Mouse (Mus musculus) neural tube, postnatal 0 days (tissue): Measurements from ENCODE around the gene Ccdc32. TPM values are rescaled to one million over a fixed set of nuclear protein-coding genes. Genes with fewer than 3 reads are reported as not detected.

Source experiments
- polyA plus RNA-seq: library from polyadenylated mRNA; unstranded; fragments of >200 nt; fragmentation: Nextera tagmentation; extraction: Ambion mirVana; gene quantifications from 2 replicates; pipeline ENCODE4 v1.2.1, GENCODE M21; 2015

Gene Ccdc32
- 46.5 and 49.0 TPM in 2 replicates for polyA plus RNA-seq

DNA sequence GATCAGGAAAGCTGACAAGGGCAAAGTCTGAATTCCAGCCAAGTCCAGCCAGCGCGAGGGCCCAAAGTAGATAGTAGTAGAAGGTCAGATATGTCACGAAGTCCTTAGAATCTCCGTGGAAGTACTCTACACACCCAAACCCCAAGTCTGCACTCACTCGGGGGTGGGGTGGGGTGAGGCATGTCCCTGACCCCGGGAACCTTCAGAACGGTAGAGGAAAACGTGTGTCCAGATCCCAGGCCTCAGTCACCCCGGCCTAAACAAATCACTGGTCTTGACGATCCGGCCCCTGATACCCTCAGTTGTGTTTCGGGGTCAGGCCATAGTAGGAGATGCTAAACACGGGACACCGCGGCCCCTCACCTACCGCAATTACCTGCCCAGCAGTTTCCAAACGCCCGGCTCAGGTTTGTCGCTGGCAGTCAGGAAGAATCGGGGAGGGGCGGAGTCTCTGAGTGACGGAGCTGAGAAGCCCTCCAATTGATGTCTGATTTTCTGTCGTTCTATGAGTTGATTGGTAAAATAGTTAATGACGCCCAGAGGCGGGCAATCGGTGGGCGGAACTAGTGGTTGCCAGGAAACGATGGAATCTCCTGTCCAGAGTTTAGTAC lies at the start of gene Ccdc32:
TSS of gene Ccdc32 (minus strand) at position 453 of the 611 bp plus-strand sequence.

GRCm38 (mm10) chr2:119046649-119047611 lies 17.7 kb upstream of the Ccdc32 start, which contains the start of gene Knl1:
Knl1 (plus strand) TSS chr2:119047119.

DNA sequence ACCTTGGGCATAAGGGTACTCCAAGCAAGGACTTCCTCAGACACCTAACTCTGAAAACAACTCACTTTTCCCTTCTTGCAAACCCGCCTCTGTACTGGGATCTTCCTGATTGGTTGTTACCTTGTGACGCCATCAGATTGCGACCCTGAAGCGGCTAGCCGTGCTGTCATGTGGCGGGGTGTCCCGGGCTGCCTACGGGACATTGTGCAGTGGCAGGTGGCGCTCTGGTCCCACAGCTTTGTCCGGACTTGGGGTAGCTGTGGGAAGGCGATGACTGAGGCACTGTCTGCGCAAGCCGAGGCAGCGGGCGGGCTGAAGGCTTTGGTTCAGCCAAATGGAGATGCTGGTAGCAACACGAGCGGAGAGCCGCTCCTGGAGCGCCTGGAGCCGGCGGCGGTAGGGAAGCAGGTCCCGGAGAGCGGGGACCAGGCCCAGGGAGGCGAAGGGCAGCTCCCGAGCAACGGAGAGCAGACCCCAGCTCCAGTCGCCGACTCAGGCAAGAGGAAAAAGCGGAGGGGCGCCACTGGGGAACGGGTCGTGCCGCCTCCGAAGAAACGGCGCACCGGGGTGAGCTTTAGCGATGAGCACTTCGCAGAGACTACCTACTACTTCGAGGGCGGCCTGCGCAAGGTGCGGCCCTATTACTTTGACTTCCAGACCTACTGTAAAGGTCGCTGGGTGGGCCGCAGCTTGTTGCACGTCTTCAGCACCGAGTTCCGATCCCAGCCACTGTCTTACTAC lies 5.6 kb upstream of the Ccdc32 start, which contains the start of gene Rpusd2:
TSS of gene Rpusd2 (plus strand) at position 135 of the 741 bp plus-strand sequence.

Other genes with a start within 250 kb of the Ccdc32 start
- 83.1 and 84.1 TPM in 2 replicates for gene Disp2, start 249.7 kb downstream of the Ccdc32 start, polyA plus RNA-seq
- gene Knstrn, start 215.4 kb downstream of the Ccdc32 start, polyA plus RNA-seq: 7.9 and 9.6 TPM in 2 replicates
- gene Ivd, start 167.4 kb downstream of the Ccdc32 start, polyA plus RNA-seq: 63.3 and 69.3 TPM in 2 replicates
- gene Bahd1, start 129.0 kb downstream of the Ccdc32 start, polyA plus RNA-seq: 6.7 and 6.8 TPM in 2 replicates
- 5.2 and 6.4 TPM in 2 replicates for gene Chst14, start 102.9 kb downstream of the Ccdc32 start, polyA plus RNA-seq
- gene Rpusd2, start 5.4 kb upstream of the Ccdc32 start, polyA plus RNA-seq: 3.4 and 4.1 TPM in 2 replicates
- gene Knl1, start 17.7 kb upstream of the Ccdc32 start, polyA plus RNA-seq: 3.9 and 4.6 TPM in 2 replicates
- 4.9 and 5.0 TPM in 2 replicates for gene Rad51, start 83.4 kb upstream of the Ccdc32 start, polyA plus RNA-seq
- 37.5 and 40.3 TPM in 2 replicates for gene Rmdn3, start 127.6 kb upstream of the Ccdc32 start, polyA plus RNA-seq
- 5.1 and 5.2 TPM in 2 replicates for gene Gchfr, start 138.4 kb upstream of the Ccdc32 start, polyA plus RNA-seq
- gene Gm14137, start 145.1 kb upstream of the Ccdc32 start, polyA plus RNA-seq: 0.32 and 0.74 TPM in 2 replicates
- gene Zfyve19, start 179.2 kb upstream of the Ccdc32 start, polyA plus RNA-seq: 50.5 and 60.4 TPM in 2 replicates
- gene Dnajc17, start 179.4 kb upstream of the Ccdc32 start, polyA plus RNA-seq: 18.1 and 21.3 TPM in 2 replicates
- not detected in 2 replicates for gene Ppp1r14d, start 200.5 kb upstream of the Ccdc32 start, polyA plus RNA-seq
- gene Spint1, start 208.0 kb upstream of the Ccdc32 start, polyA plus RNA-seq: 0.68 and 0.87 TPM in 2 replicates
- gene Rhov, start 241.9 kb upstream of the Ccdc32 start, polyA plus RNA-seq: 48.6 and 49.2 TPM in 2 replicates